Mouse (Mus musculus): Measurements from ENCODE around the gene Cavin3. TPM values are rescaled to one million over a fixed set of nuclear protein-coding genes. Genes with fewer than 3 reads are reported as not detected.

The Cavin3 gene
- total and polyA plus RNA-seq, 3 experiments = not detected

- no peak overlapping the region for H3K4me2 ChIP-seq (ENCODE audit: insufficient read depth, low read depth, poor library complexity, severe bottlenecking)
- DNase-seq (ENCODE audit: extremely low read depth) = no peak
- H3K79me2 ChIP-seq (replicated peaks; ENCODE audit: control insufficient read depth, extremely low read depth, insufficient read depth, poor library complexity, severe bottlenecking) = no peaks in the 10 kb centered on the region
- in situ Hi-C loops (cut with MboI; ENCODE audit: low pct_ligation_motif_present, low pct_unique_long_range_greater_than_20kb, low sequenced_read_pairs) (no loop called here), dilution Hi-C loops (cut with MboI; ENCODE audit: extremely low pct_ligation_motif_present, extremely low pct_unique_long_range_greater_than_20kb, low sequenced_read_pairs) (no loop called here)
- no peak overlapping the region for H3K4me3 ChIP-seq (replicated peaks in 1 of 3; ENCODE audit: low read depth in 2 of 3, low read length in 2 of 3, poor library complexity in 1 of 3)
- H3K9me3 ChIP-seq (replicated peaks; ENCODE audit: low read length) = no peaks in the 10 kb centered on the region
- no peak overlapping the region for H3K27ac ChIP-seq (ENCODE audit: insufficient read depth, low read depth)
- H3K9ac ChIP-seq (ENCODE audit: insufficient read depth, low read depth) = no peak overlapping the region
- H3K36me3 ChIP-seq (replicated peaks in 1 of 2; ENCODE audit: control insufficient read depth in 1 of 2, insufficient read depth in 1 of 2, low read length in 1 of 2) = peaks cover 0 to 1% of the 10 kb centered on the region in 2 experiments
- H3K4me1 ChIP-seq (ENCODE audit: control insufficient read depth in 1 of 2, insufficient read depth in 2 of 2) = peaks cover 0 to 5% of the 10 kb centered on the region in 2 experiments; a peak in 2 of 4 replicates
- no peaks in the 10 kb centered on the region for H3K27me3 ChIP-seq (replicated peaks)
- no peak for TF ChIP-seq JUN (IDR thresholded peaks at IDR 0.05; ENCODE audit: insufficient read depth, low read depth, low read length)
- TF ChIP-seq IRF4 (IDR thresholded peaks at IDR 0.05; ENCODE audit: low read depth, low read length) = no peak
- TF ChIP-seq USF1 (IDR thresholded peaks at IDR 0.05; ENCODE audit: low read depth, low read length) = no peak
- TF ChIP-seq USF2 (conservative IDR thresholded peaks at IDR 0.05; ENCODE audit: low read depth, low read length) = no peak
Measured at GRCm38 (mm10) chr7:105434798-105435197, 47.3 kb downstream of the Cavin3 start.

GRCm38 (mm10) chr7:105433859-105434258, 48.2 kb downstream of the Cavin3 start:
- no peaks in the 10 kb centered on the region for H3K9me3 ChIP-seq (replicated peaks; ENCODE audit: low read length)
- H3K9ac ChIP-seq (ENCODE audit: insufficient read depth, low read depth) = no peak overlapping the region
- no peak overlapping the region for H3K27ac ChIP-seq (ENCODE audit: insufficient read depth, low read depth)
- H3K4me3 ChIP-seq (replicated peaks in 1 of 3; ENCODE audit: low read depth in 2 of 3, low read length in 2 of 3, poor library complexity in 1 of 3) = no peak overlapping the region
- DNase-seq (ENCODE audit: extremely low read depth) = no peak
- H3K4me1 ChIP-seq (ENCODE audit: control insufficient read depth in 1 of 2, insufficient read depth in 2 of 2) = peaks cover 0 to 3% of the 10 kb centered on the region in 2 experiments; a peak in 1 of 4 replicates
- no peak overlapping the region for H3K4me2 ChIP-seq (ENCODE audit: insufficient read depth, low read depth, poor library complexity, severe bottlenecking)
- in situ Hi-C loops (cut with MboI; ENCODE audit: low pct_ligation_motif_present, low pct_unique_long_range_greater_than_20kb, low sequenced_read_pairs) (no loop called here), dilution Hi-C loops (cut with MboI; ENCODE audit: extremely low pct_ligation_motif_present, extremely low pct_unique_long_range_greater_than_20kb, low sequenced_read_pairs) (no loop called here)
- TF ChIP-seq MYC (IDR thresholded peaks at IDR 0.05; ENCODE audit: low read depth, low read length) = no peak
- no peak for TF ChIP-seq ELF1 (IDR thresholded peaks at IDR 0.05; ENCODE audit: low read depth, low read length)
- no peak for TF ChIP-seq ZNF384 (IDR thresholded peaks at IDR 0.05; ENCODE audit: low read depth, low read length)
- no peak for TF ChIP-seq ZC3H11A (IDR thresholded peaks at IDR 0.05; ENCODE audit: low read depth, low read length)
- no peak for TF ChIP-seq MAFK (IDR thresholded peaks at IDR 0.05; ENCODE audit: insufficient replicate concordance, low read length)
- no peak for TF ChIP-seq SMC3 (IDR thresholded peaks at IDR 0.05; ENCODE audit: low read depth, low read length)
- no peak for TF ChIP-seq ZMIZ1 (IDR thresholded peaks at IDR 0.05; ENCODE audit: low read depth, low read length)
- TF ChIP-seq RCOR1 (conservative IDR thresholded peaks at IDR 0.05; ENCODE audit: low read depth, low read length) = no peak
- no peak for TF ChIP-seq ZKSCAN1 (IDR thresholded peaks at IDR 0.05; ENCODE audit: borderline replicate concordance, low read depth, low read length)
- no peak for TF ChIP-seq MAZ (IDR thresholded peaks at IDR 0.05; ENCODE audit: low read depth, low read length)
- no peak for TF ChIP-seq JUN (IDR thresholded peaks at IDR 0.05; ENCODE audit: insufficient read depth, low read depth, low read length)
- no peak for TF ChIP-seq NRF1 (IDR thresholded peaks at IDR 0.05; ENCODE audit: low read depth, low read length)
- TF ChIP-seq MEF2A (IDR thresholded peaks at IDR 0.05; ENCODE audit: borderline replicate concordance, low read depth, low read length) = no peak
- TF ChIP-seq E2F4 (IDR thresholded peaks at IDR 0.05; ENCODE audit: insufficient replicate concordance, low read depth, low read length) = no peak
- TF ChIP-seq POLR2AphosphoS2 (IDR thresholded peaks at IDR 0.05; ENCODE audit: low read depth, low read length) = no peak
- no peak for TF ChIP-seq GABPA (IDR thresholded peaks at IDR 0.05; ENCODE audit: insufficient replicate concordance, low read depth, low read length)
- no peak for TF ChIP-seq ETS1 (conservative IDR thresholded peaks at IDR 0.05; ENCODE audit: low read depth, low read length)
- no peak for TF ChIP-seq BHLHE40 (IDR thresholded peaks at IDR 0.05; ENCODE audit: low read depth, low read length)
- TF ChIP-seq HCFC1 (IDR thresholded peaks at IDR 0.05; ENCODE audit: low read depth, low read length) = no peak
- no peak for TF ChIP-seq PAX5 (IDR thresholded peaks at IDR 0.05; ENCODE audit: low read length)
- no peaks in the 10 kb centered on the region for H3K36me3 ChIP-seq (replicated peaks in 1 of 2; ENCODE audit: control insufficient read depth in 1 of 2, insufficient read depth in 1 of 2, low read length in 1 of 2)
- no peaks in the 10 kb centered on the region for H3K79me2 ChIP-seq (replicated peaks; ENCODE audit: control insufficient read depth, extremely low read depth, insufficient read depth, poor library complexity, severe bottlenecking)
- no peaks in the 10 kb centered on the region for H3K27me3 ChIP-seq (replicated peaks)

All from CH12.LX (cell line).